Mouse (Mus musculus): ENCODE measurements around the gene P2rx6. TPM values are rescaled to one million over a fixed set of nuclear protein-coding genes. Genes with fewer than 3 reads are reported as not detected.
"Not testable (repeated sequence)": the region's sequence is repeated elsewhere in the genome, so short reads cannot be mapped to it uniquely, and the experiment has no call there.

The P2rx6 gene
- polyA plus RNA-seq, 1 experiment from 2014 or later, result 2.1 TPM

DNA sequence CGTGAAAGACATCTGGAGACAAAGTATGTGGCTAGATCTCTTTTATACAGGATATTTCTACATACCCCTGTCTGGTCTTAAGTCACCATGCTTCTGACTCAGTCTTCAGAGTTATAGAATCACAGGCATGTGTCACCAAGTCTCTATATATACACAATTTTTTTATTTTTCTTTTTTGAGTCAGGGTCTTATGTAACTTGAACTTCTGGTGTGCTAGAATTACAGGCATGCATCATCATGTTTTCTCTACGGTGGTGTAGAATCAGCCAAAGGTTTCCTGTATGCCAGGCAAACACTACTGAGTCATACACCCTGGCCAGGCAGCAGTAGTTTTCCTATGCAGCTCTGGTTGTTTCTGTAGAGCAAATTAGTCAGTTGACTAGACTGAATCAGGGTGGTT is 19.1 kb upstream of the P2rx6 start:
- 92% methylated on average over 2 of the region's 2 CpGs for WGBS
- no peak overlapping the region for H3K4me3 ChIP-seq
- H3K9me3 ChIP-seq, result no peaks in the 10 kb centered on the region
- no peak overlapping the region for H3K27ac ChIP-seq
- no peak for ATAC-seq (ENCODE audit: low FRiP score)
- no peak overlapping the region for H3K9ac ChIP-seq
- no peak overlapping the region for H3K4me2 ChIP-seq
- H3K36me3 ChIP-seq, result no peaks in the 10 kb centered on the region
- H3K4me1 ChIP-seq (replicated peaks), result no peaks in the 10 kb centered on the region
- H3K27me3 ChIP-seq, result no peaks in the 10 kb centered on the region

DNA sequence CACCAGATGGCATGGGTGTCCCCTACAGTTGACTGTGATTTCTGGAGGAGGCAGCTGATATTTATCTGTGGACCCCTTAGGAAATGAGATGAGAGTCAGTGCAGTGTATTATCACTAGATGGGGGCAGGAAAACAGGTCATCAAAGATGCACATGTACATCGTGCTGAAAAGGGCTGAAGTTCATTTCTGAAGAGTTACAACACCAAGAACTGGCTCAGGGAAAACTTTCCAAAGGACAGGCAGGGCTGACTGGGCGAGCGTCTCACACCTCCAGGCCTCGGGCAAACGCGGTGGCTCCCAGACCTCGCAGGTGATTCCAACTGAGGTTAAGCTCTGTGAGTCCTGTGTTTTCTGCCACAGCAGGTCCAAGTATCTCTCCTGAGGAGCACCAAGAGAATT is 8.8 kb upstream of the P2rx6 start:
- Histone ChIP-seq H3K27me3 (0 out of 2 replicates have a peak, but pooled peaks cover 4% of the 10 kb centered on the region), H3K9ac (no peak overlapping the region), H3K4me2 (no peak overlapping the region), H3K4me3 (no peak overlapping the region), H3K27ac (no peak overlapping the region), H3K4me1 (replicated peaks) (peaks cover 22% of the 10 kb centered on the region), H3K9me3 (no peaks in the 10 kb centered on the region), H3K36me3 (no peaks in the 10 kb centered on the region)
- WGBS, result 83% methylated on average over 7 of the region's 7 CpGs
- ATAC-seq (ENCODE audit: low FRiP score), result no peak

DNA sequence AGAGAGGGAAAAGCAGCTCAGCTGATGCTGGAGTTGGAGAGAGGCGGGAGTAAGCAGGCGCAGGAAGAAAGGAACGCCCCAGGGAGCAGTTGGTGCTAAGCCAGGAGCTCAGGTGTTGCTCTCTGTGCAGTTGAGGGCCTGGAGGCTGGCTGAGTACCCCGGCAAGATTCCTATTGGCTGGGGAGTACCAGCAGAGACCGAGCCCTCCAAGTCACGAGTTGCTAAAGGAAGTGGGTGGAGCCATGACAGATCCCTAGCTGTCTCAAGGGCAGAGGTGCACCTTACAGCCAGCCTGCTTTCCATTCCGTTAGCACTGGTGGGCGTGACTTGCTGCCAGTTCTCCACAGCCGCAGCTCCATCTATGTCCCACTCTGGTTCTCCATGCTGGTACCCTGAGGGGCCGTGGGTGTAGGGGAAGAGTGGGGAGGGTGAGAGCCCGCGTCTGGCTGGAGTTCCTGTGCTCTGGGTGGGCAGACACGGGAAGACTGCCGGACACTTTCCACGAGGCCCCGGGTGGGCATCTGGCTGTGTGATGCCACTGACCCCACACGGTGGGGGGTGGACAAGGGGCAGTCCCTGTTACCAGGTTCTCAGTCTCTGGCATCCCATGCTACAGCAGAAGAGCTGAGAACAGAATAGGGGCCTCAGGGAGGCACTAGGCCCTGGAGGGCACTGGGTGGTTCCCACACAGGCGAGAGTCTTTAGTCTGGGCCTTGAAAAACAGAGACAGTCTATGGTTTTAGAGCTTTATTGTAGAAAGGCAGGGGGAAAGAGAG is 7.6 kb upstream of the P2rx6 start:
- Histone ChIP-seq H3K4me1 (replicated peaks) (peaks cover 33% of the 10 kb centered on the region), H3K9ac (peak overlapping the region; percentile 46), H3K27me3 (0 out of 2 replicates have a peak, but pooled peaks cover 4% of the 10 kb centered on the region), H3K4me2 (peak overlapping the region; percentile 46), H3K9me3 (no peaks in the 10 kb centered on the region), H3K36me3 (no peaks in the 10 kb centered on the region), H3K27ac (peak overlapping the region; percentile 66), H3K4me3 (peak overlapping the region; percentile 3; the same call in 1 of the 2 replicates)
- ATAC-seq (ENCODE audit: low FRiP score), result peak; percentile 79
- WGBS, result 4% methylated on average over 18 of the region's 18 CpGs

DNA sequence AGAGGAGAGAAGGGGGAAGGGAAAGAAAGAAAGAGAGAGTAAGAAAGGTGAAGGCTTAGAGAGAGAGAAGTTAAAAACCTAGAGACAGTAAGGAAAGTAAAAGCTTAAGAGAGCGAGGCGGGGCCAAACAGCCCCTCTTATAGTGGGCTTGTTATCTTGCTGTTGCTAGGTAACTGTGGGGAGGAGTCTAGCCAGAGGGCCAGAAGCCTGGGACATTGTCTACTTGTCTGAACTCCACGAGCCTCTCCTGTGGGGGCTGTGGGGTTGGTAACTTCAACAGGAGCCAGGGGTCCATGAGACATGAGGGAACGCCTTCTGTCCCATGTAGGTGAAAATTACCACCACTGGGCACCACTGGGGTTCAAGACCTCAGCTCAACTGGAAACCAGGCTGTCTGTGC is 7.0 kb upstream of the P2rx6 start:
- peak overlapping the region; percentile 46 for H3K9ac ChIP-seq
- peak overlapping the region; percentile 66 for H3K27ac ChIP-seq
- WGBS, result 14% methylated on average over 4 of the region's 4 CpGs
- not testable (repeated sequence) for H3K9me3 ChIP-seq, H3K27me3 ChIP-seq, H3K4me3 ChIP-seq, H3K4me2 ChIP-seq, H3K36me3 ChIP-seq
- peaks cover 36% of the 10 kb centered on the region for H3K4me1 ChIP-seq (replicated peaks)
- ATAC-seq (ENCODE audit: low FRiP score), result 0 out of 2 replicates have a peak, but pooled peaks have one; percentile 38

DNA sequence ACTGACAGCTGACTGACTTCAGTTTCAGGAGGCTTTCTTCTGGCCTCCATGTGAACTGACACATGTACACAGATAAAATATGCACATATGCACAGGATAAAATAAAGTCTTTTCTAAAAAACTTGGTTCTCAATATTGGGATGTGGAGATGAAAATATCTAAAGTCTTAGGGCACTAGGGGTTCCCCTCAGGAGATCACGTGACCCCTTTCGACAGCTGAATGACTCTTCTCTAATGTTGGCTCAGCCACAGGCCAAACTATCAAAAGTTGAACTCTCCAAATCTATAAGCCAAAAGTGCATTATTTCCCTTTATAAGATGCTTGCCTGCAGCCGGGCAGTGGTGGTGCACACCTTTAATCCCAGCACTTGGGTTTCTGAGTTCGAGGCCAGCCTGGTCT is 5.5 kb upstream of the P2rx6 start:
- Histone ChIP-seq H3K27ac (no peak overlapping the region), H3K9ac (no peak overlapping the region), H3K4me3 (no peak overlapping the region), H3K4me1 (replicated peaks) (peaks cover 41% of the 10 kb centered on the region), H3K36me3 (no peaks in the 10 kb centered on the region), H3K9me3 (no peaks in the 10 kb centered on the region), H3K4me2 (no peak overlapping the region), H3K27me3 (peaks cover 11% of the 10 kb centered on the region)
- WGBS, result 86% methylated on average over 4 of the region's 4 CpGs
- no peak for ATAC-seq (ENCODE audit: low FRiP score)

DNA sequence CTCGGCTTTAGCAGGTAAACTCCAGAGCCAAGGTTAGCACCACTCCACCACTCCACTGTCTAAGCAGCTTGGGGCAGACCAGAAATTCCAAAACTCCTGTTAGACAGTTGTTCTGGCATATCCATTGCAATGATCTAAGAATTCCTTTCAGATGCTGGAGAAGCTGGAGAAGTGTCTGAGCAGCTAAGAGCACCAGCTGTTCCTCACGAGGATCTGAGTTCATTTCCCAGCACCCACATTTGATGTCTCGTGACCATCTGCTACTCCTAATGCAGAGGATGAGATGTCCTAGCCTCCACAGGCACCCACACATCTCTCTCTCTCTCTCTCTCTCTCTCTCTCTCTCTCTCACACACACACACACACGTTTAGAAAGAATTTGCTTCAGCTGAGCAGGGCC is 4.8 kb upstream of the P2rx6 start:
- no peaks in the 10 kb centered on the region for H3K9me3 ChIP-seq
- H3K27ac ChIP-seq, result no peak overlapping the region
- no peak overlapping the region for H3K4me3 ChIP-seq
- peaks cover 11% of the 10 kb centered on the region for H3K27me3 ChIP-seq
- no peak overlapping the region for H3K4me2 ChIP-seq
- no peak for ATAC-seq (ENCODE audit: low FRiP score)
- peaks cover 48% of the 10 kb centered on the region for H3K4me1 ChIP-seq (replicated peaks)
- no peaks in the 10 kb centered on the region for H3K36me3 ChIP-seq
- no peak overlapping the region for H3K9ac ChIP-seq
- 70% methylated on average over 4 of the region's 4 CpGs for WGBS

DNA sequence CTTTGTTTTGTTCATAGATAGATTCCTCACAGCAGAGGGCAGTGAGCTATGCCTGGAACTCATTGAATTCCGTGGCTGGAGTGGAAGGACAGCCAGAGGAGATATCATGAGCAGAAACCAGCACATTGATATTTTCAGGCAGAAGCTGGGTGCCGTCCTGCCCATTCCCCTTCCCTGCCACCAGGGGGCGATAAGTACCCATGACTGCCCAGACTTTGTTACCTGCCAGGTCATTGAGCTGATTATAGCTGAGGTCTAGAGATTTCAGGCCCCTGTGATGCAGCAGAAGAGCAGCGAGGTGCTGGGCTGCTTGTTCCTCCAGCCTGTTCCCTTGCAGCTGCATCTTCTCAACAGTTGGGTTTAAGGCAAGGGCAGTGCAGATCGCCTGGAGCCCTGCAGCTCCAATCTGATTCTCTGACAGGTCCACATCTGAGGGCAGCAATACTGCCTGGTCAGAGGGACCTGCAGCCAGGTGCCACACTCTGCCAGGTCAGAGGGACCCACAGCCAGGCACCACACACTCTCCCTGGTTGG is 3.7 kb upstream of the P2rx6 start:
- 0% methylated on average over 5 of the region's 5 CpGs for WGBS
- no peak for ATAC-seq (ENCODE audit: low FRiP score)

DNA sequence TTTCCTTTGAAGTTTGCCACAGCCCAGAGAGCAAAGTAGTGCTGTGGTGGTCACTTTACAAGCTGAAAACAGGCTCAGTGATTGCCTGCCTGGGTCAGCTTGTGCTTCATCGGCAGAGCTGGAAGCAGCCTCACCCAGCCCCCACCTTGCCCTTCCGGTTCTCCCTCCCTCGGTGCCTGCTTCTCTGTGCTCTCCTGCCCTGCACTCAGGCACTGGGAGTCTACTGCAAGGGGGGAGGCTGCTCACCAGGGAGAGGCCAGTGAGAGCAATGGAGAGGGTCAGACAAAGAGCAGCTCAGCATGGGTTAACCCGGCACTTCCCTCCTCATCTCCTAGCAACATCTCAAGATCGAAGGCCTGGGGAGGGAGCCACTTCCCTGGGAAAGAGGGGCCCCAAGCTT is 2.9 kb upstream of the P2rx6 start:
- ATAC-seq (ENCODE audit: low FRiP score), result no peak
- peaks cover 23% of the 10 kb centered on the region for H3K27me3 ChIP-seq
- peak overlapping the region; percentile 33; the same call in 1 of the 2 replicates for H3K4me2 ChIP-seq
- H3K9me3 ChIP-seq, result no peaks in the 10 kb centered on the region
- H3K27ac ChIP-seq, result peak overlapping the region; percentile 42; the same call in 1 of the 2 replicates
- H3K9ac ChIP-seq, result peak overlapping the region; percentile 43; the same call in 1 of the 2 replicates
- WGBS, result 0% methylated on average over 5 of the region's 5 CpGs
- no peaks in the 10 kb centered on the region for H3K36me3 ChIP-seq
- H3K4me3 ChIP-seq, result no peak overlapping the region
- H3K4me1 ChIP-seq (replicated peaks), result peaks cover 48% of the 10 kb centered on the region

More for the DNA sequence above, 3.7 kb upstream of the P2rx6 start:
- Histone ChIP-seq H3K4me2 (peak overlapping the region; percentile 33), H3K36me3 (no peaks in the 10 kb centered on the region), H3K27me3 (peaks cover 22% of the 10 kb centered on the region), H3K9me3 (no peaks in the 10 kb centered on the region), H3K4me3 (no peak overlapping the region), H3K4me1 (replicated peaks) (peaks cover 54% of the 10 kb centered on the region), H3K27ac (no peak overlapping the region), H3K9ac (peak overlapping the region; percentile 43)

DNA sequence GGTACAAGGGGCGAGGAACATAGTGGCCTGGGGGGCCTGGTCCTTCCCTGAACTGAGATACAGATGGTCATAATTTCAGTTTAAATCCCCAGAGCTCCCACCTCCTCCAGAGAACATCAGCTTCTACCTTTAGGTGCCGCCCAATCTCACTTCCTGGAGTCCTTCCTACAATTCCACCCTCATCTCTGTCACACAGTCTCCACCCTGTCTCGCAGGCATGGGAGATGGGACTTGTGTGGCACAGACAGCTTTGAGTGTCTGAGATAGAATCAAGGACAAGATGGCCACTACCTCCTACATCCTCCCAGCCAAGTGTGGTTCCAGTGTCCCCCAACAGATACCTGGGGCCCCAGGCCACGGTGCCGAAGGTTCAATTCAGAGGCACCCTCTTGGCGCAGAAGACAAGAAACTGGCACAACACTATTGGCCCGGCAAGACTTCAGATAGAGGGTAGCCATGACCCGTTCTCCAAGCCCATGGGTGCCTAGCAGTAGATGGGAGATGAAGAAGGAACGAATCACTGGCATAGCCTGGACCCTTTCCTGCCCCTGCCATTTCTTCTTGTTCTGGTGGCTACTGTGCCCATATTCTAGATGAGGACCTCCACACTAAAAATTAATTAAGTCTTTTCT is 2.2 kb upstream of the P2rx6 start:
- H3K4me2 ChIP-seq, result 0 out of 2 replicates have a peak overlapping the region, but pooled peaks have one; percentile 33

DNA sequence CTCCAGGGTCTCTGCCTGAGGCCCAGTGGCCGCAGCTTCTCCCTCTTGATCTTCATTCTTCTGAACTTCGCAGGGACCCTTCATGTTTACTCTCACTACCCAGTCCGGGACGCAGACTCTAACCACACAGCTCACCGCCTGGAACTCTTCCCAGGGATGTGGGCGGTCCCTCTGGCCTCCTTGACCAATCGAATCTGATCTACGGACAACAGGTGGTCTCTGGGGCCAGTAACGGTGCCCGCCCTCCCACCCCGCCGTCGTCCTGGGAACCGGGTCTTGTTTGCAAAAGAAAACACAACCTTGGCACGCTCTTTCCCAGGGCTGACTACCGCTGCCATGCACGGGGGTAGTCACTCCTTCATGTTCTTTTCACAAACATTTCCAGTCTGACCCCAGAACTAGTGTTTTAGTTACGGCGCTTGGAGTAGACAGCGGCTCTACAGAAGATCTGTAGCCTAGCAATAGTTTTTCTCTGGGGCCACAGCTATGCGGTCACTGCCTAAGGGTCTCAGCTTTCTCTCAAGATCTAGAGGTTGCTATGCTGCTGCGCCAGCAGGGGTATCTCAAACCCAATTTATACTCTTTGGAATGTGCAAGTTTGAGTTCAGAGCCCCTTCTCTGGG is 446 bp upstream of the P2rx6 start, which contains the start of gene Lrrc74b:
TSS of gene Lrrc74b (minus strand) at position 120 of the 623 bp plus-strand sequence.
- 1% methylated on average over 22 of the region's 22 CpGs for WGBS
- H3K4me3 ChIP-seq, result peak within 1 kb of the TSS; percentile 20

More for the DNA sequence above, 2.2 kb upstream of the P2rx6 start:
- no peak overlapping the region for H3K9ac ChIP-seq
- H3K4me1 ChIP-seq (replicated peaks), result peaks cover 41% of the 10 kb centered on the region
- no peak overlapping the region for H3K4me3 ChIP-seq
- no peaks in the 10 kb centered on the region for H3K36me3 ChIP-seq
- no peaks in the 10 kb centered on the region for H3K9me3 ChIP-seq
- WGBS, result 64% methylated on average over 9 of the region's 9 CpGs
- peaks cover 26% of the 10 kb centered on the region for H3K27me3 ChIP-seq
- ATAC-seq (ENCODE audit: low FRiP score), result no peak
- H3K27ac ChIP-seq, result no peak overlapping the region; the same call in 1 of the 2 replicates

DNA sequence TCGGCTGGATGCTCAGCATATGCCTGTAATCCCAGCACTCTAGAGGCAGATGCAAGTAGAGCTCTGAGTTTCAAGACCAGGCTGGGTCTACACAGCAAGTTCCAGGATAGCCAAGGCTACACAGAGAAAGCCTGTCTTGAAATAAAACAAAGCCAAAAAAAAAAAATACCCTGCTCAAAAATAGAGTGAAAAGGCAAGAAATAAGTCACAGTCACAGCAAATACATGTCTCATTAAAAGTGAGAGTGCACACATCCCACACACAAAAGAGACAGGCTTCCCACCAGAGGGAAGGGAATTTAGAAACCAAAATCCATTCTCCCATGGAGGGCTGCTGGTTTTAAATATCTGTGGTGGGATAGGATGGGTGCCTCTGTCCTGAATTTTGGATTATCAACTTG is 1.9 kb downstream of the P2rx6 start:
- H3K4me3 ChIP-seq, result no peak overlapping the region
- whole genome bisulfite sequencing, result 40% methylated on average over 1 of the region's 1 CpGs
- ATAC-seq (ENCODE audit: low FRiP score), result no peak
- peaks cover 29% of the 10 kb centered on the region for H3K27me3 ChIP-seq
- H3K4me2 ChIP-seq, result no peak overlapping the region
- peaks cover 26% of the 10 kb centered on the region for H3K4me1 ChIP-seq (replicated peaks)
- H3K27ac ChIP-seq, result no peak overlapping the region
- H3K36me3 ChIP-seq, result no peaks in the 10 kb centered on the region
- no peak overlapping the region for H3K9ac ChIP-seq
- H3K9me3 ChIP-seq, result no peaks in the 10 kb centered on the region

More for the DNA sequence above, 446 bp upstream of the P2rx6 start, which contains the start of gene Lrrc74b:
- peak within 1 kb of the TSS; percentile 39 for H3K4me2 ChIP-seq
- H3K4me1 ChIP-seq (replicated peaks), result peaks cover 33% of the 10 kb centered on the region
- no peaks in the 10 kb centered on the region for H3K36me3 ChIP-seq
- peak within 1 kb of the TSS; percentile 47; the same call in 1 of the 2 replicates for H3K9ac ChIP-seq
- peak within 1 kb of the TSS; percentile 45 for H3K27ac ChIP-seq
- peak; percentile 71 for ATAC-seq (ENCODE audit: low FRiP score)
- no peaks in the 10 kb centered on the region for H3K9me3 ChIP-seq
- H3K27me3 ChIP-seq, result peaks cover 28% of the 10 kb centered on the region

DNA sequence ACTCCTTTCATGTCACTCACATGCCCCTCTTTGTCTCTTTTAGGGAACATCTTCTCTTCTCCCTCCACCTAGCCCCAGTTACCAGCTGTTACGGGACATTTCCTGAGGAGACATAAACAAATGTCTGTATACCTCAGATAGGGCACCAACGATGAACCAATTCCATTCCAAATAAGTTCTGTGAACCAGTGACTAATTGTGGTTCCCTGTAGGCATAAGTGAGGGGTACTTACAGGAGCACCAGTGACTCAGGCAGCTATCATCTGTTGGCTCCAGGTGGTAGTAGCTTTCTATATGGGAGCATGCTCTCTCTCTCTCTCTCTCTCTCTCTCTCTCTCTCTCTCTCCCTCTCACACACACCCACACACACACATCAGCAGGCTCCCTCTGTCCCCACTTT is 2.5 kb downstream of the P2rx6 start:
- ATAC-seq (ENCODE audit: low FRiP score), result no peak
- no peak overlapping the region for H3K4me3 ChIP-seq
- H3K4me1 ChIP-seq (replicated peaks), result peaks cover 20% of the 10 kb centered on the region
- H3K4me2 ChIP-seq, result no peak overlapping the region
- H3K9ac ChIP-seq, result no peak overlapping the region
- H3K36me3 ChIP-seq, result no peaks in the 10 kb centered on the region
- peaks cover 29% of the 10 kb centered on the region for H3K27me3 ChIP-seq
- H3K9me3 ChIP-seq, result no peaks in the 10 kb centered on the region
- H3K27ac ChIP-seq, result no peak overlapping the region
- WGBS, result 79% methylated on average over 2 of the region's 2 CpGs

Measured in hindbrain, embryonic 13.5 days (tissue).